Mouse (Mus musculus): ENCODE data around the gene Myh6. TPM values are rescaled to one million over a fixed set of nuclear protein-coding genes. Genes with fewer than 3 reads are reported as not detected.

Myh6 gene
- polyA plus RNA-seq, 1 experiment = 1.0 TPM

DNA sequence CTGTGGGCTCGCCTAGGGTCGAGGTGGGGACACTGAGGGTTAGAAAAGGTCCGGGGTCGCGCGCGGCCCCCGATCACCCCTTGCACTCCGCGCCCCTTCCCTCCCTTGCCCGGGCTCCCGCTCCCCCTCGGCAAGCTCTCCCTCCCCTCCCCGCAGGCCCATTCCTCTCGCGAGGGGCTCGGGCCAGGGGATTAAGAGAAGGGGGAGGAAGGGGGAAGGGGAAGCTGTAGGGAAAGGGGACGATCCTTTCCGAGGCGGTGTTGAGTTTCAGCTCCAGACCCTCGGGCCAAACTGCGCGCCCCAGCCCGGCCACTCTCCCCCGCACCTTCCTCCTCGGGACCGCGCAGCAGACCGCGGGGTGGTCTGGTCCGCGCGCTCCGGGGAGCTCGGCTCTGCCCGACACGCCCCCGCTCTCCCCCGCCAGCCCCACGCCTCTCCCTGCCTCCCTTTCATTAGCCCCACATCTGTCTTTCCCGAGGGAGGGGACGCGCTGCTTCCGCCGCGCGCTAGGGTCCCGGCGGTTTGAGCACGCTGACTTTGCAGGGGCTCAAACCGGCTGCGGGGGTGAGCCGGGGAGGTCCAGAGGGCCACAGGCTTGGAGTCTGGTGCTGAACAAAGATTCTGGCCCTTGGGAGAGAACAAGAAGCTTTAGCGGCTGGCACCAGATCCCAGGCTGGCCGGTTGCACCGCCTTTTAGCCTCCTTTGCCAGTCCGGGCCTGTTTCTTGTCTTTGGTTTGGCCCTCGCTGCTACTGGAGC is 40.1 kb downstream of the Myh6 start:
- TF ChIP-seq CTCF (IDR thresholded peaks at IDR 0.05; ENCODE audit: borderline replicate concordance, insufficient read depth, low read length) = no peak
- peak; percentile 24 for TF ChIP-seq POLR2A (IDR thresholded peaks at IDR 0.05; ENCODE audit: low read depth, low read length)
- peak overlapping the region; percentile 18 for H3K4me3 ChIP-seq (ENCODE audit: insufficient read depth, low read length)
- H3K27ac ChIP-seq (ENCODE audit: insufficient read depth, low read length) = peak overlapping the region; percentile 83
- H3K4me1 ChIP-seq (ENCODE audit: control insufficient read depth, insufficient read depth, low read length) = peaks cover 6% of the 10 kb centered on the region; the same call in 1 of the 2 replicates

DNA sequence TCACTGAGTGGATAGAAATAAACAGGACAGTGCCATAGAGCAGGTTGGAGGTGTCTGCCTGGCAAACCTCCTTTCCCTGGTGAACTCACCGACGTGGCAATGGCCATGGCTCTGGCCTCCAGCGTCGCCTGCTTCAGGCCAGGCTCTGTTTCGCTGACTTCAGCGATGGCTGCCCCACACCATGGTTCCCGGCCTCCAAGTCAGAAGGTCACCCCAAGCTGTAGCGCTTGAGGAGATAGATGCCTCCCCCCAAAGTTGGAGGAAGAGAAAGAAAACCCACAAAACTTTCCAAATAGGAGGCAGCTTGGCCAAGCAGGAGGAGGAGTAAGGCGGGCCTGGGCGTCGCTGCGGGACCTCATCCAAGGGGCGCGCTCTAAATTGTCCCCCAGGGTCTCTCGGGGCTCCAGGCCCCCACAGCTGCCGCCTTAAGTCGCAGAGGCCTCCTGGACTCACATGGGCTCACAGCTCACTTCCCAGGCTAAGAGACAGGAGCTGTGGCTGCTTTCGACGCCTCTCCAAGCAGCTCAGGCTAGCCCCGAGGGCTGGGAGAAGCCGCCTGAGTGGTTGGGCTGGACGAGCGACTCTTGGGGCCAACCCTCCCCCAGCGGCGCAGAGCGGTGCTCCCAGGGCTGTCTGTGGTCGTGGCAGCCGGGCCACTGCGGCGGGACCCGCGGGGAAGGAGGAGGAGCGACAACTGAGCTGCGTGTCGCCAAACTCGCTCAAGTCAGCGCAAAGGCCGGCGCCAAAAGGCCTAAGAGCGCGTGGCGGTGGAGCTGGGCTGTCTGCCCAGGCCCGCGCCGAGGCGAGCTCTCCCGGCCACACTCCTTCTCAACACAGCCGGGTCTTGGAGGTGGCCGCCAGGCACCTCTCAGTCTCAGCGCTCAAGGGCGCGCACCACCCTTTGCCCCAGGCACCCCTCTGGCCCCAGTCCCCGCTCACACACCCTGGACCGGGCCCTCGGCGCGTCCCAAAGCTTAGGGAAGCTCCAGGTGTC is 41.1 kb downstream of the Myh6 start, which contains the start of gene Efs:
Gene Efs, minus strand, starts transcription at position 778 of the 994 bp plus-strand sequence.
- Histone ChIP-seq H3K27ac (ENCODE audit: insufficient read depth, low read length) (peak within 1 kb of the TSS; percentile 83), H3K4me1 (ENCODE audit: control insufficient read depth, insufficient read depth, low read length) (peaks cover 6% of the 10 kb centered on the region; the same call in 1 of the 2 replicates), H3K4me3 (ENCODE audit: insufficient read depth, low read length) (peak within 1 kb of the TSS; percentile 18)
- TF ChIP-seq POLR2A (IDR thresholded peaks at IDR 0.05; ENCODE audit: low read depth, low read length) (peak; percentile 75), CTCF (IDR thresholded peaks at IDR 0.05; ENCODE audit: borderline replicate concordance, insufficient read depth, low read length) (no peak)

DNA sequence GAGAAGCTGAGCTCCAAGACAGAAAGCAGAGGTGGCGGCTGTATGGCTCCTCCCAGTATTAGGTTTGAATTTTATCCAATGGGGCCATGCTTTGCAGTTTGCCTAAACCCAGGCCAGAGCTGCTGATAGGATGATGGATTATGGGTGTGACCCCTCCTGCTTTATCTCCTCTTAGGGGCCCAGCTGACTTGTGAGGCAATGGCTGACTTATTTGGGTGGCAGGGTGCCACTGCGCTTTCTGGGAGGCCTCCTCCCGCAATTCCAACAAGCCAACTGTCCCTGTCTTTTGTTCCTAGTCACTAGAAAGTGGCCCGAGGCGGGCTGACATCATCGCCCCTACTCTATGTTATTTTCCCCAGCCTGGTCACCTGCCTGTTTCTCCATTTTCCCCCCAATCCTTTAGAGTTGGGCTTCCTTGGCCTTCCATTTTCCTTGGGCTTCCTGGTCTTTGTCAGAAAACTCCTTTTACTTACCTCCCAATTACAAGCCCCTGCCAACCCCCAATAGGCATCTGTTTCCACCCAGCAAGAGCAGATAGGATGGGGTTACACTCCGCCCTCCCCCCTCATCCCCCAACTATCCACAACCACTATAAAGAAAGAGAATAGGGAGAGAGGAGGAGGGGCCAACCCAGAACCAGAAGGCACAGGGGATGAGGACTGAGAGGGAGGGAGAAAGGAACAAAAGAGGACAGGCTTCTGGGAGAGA is 41.9 kb downstream of the Myh6 start:
- Histone ChIP-seq H3K4me3 (ENCODE audit: insufficient read depth, low read length) (peak overlapping the region; percentile 8; the same call in 1 of the 2 replicates), H3K27ac (ENCODE audit: insufficient read depth, low read length) (peak overlapping the region; percentile 83), H3K4me1 (ENCODE audit: control insufficient read depth, insufficient read depth, low read length) (no peaks in the 10 kb centered on the region)
- TF ChIP-seq CTCF (IDR thresholded peaks at IDR 0.05; ENCODE audit: borderline replicate concordance, insufficient read depth, low read length) (no peak), POLR2A (IDR thresholded peaks at IDR 0.05; ENCODE audit: low read depth, low read length) (peak; percentile 58)

DNA sequence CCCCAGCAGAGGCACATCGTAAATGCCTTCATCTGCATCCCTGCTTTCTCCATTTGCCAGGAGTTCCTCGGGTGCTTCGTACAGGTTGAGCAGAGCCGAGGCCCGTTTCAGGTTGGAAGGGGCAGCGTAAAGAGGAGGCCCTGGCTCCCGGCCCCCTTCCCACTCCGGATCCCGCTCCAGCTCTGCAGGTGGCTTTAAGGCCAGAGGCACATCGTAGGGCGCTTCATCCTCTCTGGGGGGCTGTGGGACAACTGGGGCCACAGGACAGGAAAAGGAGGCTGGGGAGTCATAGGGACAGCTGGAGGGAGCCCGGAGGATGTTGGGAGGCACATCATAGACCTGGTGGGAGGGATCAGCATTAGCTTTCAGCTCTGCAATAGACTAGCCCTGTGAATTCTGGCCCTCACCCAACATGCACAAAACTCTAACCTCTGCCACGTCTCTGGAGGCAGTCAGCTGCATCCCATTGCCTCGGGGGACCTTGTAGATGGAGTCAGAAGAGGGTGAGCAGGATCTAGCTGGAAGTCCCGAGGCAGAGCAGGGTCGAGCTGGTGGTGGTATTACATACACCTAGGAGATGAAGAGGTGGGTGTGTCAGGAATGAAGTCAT is 46.5 kb downstream of the Myh6 start:
- TF ChIP-seq POLR2A (IDR thresholded peaks at IDR 0.05; ENCODE audit: low read depth, low read length) = no peak
- no peak for TF ChIP-seq CTCF (IDR thresholded peaks at IDR 0.05; ENCODE audit: borderline replicate concordance, insufficient read depth, low read length)
- H3K4me1 ChIP-seq (ENCODE audit: control insufficient read depth, insufficient read depth, low read length) = no peaks in the 10 kb centered on the region
- no peak overlapping the region for H3K27ac ChIP-seq (ENCODE audit: insufficient read depth, low read length)
- H3K4me3 ChIP-seq (ENCODE audit: insufficient read depth, low read length) = no peak overlapping the region

DNA sequence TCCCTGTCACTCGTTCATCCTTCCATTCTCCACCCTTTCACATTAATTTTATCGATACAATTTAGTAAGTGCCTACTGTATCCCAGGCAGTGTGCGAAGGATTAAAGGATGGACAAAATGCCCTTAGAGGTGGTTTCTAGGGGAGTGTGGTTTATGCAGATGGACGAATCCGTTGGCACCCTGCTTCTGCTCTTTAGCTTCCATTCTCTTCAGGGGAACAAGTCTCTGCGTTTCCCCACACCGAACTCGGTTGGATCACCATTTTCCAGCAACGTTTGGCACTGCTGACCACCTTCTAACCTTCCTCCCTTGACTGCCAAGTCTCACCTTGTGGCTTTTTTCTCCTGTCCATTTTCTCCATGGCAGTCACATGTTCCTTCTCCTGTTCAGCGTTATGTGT is 53.4 kb downstream of the Myh6 start:
- TF ChIP-seq CTCF (IDR thresholded peaks at IDR 0.05; ENCODE audit: borderline replicate concordance, insufficient read depth, low read length) = no peak
- no peak for TF ChIP-seq POLR2A (IDR thresholded peaks at IDR 0.05; ENCODE audit: low read depth, low read length)
- Histone ChIP-seq H3K4me3 (ENCODE audit: insufficient read depth, low read length) (peak overlapping the region; percentile 67), H3K4me1 (ENCODE audit: control insufficient read depth, insufficient read depth, low read length) (no peaks in the 10 kb centered on the region), H3K27ac (ENCODE audit: insufficient read depth, low read length) (no peak overlapping the region)

DNA sequence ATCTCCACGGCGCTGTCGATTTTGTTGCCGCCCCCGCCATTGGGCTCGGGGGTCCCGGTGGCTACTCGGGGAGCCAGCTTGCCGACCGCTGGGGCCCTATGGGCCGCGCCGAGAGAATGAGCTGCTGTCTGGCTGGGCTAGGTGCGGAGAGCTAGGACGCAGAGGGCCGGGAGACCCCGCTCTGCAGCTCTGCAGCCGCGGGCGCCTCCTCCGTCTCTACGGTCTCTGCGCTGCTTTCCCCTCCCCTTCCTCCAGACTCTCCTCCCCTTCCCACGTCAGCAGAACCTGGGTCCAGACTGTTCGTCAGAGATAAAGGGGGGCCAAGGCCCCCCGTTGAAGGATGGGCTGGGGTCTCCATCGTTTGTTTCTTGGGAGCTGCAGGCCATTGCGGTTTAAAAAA is 53.8 kb downstream of the Myh6 start, which contains the start of gene Slc22a17:
Gene Slc22a17, minus strand, starts transcription at position 247 of the 400 bp plus-strand sequence.
- Histone ChIP-seq H3K4me3 (ENCODE audit: insufficient read depth, low read length) (peak within 1 kb of the TSS; percentile 67), H3K27ac (ENCODE audit: insufficient read depth, low read length) (no peak within 1 kb of the TSS), H3K4me1 (ENCODE audit: control insufficient read depth, insufficient read depth, low read length) (no peaks in the 10 kb centered on the region)
- TF ChIP-seq CTCF (IDR thresholded peaks at IDR 0.05; ENCODE audit: borderline replicate concordance, insufficient read depth, low read length) (no peak), POLR2A (IDR thresholded peaks at IDR 0.05; ENCODE audit: low read depth, low read length) (peak; percentile 96)

DNA sequence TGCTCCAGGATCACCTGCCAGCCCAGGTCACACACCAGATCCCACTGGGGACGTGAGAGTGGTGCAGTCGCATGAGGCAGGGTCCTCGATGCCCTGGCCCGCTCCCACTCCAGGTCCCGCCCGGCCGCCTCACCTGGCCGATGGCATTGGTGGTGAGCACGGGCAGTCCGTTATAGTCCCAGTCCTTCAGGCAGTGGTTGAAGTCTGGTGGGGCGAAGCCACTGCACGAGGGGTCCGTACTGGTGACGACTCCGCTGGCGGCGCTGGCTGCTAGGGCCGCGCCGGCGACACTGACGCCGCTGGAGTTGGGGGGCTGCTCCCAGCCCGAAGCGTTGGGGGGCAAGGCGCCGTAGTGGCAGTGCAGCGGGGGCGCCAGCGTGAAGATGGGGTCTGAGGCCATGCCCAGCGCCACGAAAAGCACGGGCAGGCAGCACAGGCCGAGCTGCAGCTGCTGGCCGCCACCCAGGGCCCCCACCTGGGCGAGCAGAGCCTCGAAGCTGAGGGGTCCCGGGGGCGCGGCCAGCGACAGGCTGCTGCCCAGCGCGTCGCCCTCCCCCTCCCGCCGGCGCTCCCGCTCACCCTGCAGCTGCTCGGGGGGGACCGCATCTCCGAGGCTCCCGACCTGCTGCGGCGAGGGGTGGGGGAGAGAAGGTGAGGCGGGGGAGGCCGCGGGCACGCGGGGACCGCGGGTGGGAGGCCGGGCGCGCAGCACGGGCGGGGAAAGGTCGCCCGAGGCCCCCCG is 54.4 kb downstream of the Myh6 start:
- no peak overlapping the region for H3K27ac ChIP-seq (ENCODE audit: insufficient read depth, low read length)
- no peaks in the 10 kb centered on the region for H3K4me1 ChIP-seq (ENCODE audit: control insufficient read depth, insufficient read depth, low read length)
- H3K4me3 ChIP-seq (ENCODE audit: insufficient read depth, low read length) = peak overlapping the region; percentile 67
- TF ChIP-seq POLR2A (IDR thresholded peaks at IDR 0.05; ENCODE audit: low read depth, low read length) = no peak
- TF ChIP-seq CTCF (IDR thresholded peaks at IDR 0.05; ENCODE audit: borderline replicate concordance, insufficient read depth, low read length) = no peak

DNA sequence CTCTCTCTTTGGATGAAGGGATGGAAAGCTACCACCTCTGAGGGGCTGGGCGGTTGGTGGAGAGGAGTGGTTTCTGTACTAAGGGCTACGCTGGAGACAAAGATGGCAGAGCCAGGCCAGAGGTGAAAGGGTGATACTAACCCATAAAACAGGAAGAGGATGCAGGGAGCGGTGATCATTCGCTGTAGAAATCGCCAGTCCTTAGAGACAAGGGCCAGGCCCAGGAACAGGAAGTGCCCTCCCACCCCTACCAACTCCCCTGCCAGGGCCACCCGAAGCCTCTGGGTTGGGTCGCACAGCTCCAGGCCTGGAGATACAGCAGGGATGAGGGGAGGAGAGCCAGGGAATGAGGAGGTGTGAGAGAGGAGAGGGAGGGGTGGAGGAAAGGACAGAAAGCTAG is 58.0 kb downstream of the Myh6 start:
- no peak for TF ChIP-seq POLR2A (IDR thresholded peaks at IDR 0.05; ENCODE audit: low read depth, low read length)
- no peak for TF ChIP-seq CTCF (IDR thresholded peaks at IDR 0.05; ENCODE audit: borderline replicate concordance, insufficient read depth, low read length)
- Histone ChIP-seq H3K4me1 (ENCODE audit: control insufficient read depth, insufficient read depth, low read length) (no peaks in the 10 kb centered on the region), H3K4me3 (ENCODE audit: insufficient read depth, low read length) (no peak overlapping the region), H3K27ac (ENCODE audit: insufficient read depth, low read length) (no peak overlapping the region)

Measured in embryonic fibroblast, embryonic 13.5 days (primary cell).